Mouse (Mus musculus): ENCODE measurements at regions not wholly inside any gene's neighbourhood (a gene's known extent, or its start where the extent isn't known, plus 50 kb on each side); places are given as distances from the start of the nearest gene placed in this dataset.

DNA sequence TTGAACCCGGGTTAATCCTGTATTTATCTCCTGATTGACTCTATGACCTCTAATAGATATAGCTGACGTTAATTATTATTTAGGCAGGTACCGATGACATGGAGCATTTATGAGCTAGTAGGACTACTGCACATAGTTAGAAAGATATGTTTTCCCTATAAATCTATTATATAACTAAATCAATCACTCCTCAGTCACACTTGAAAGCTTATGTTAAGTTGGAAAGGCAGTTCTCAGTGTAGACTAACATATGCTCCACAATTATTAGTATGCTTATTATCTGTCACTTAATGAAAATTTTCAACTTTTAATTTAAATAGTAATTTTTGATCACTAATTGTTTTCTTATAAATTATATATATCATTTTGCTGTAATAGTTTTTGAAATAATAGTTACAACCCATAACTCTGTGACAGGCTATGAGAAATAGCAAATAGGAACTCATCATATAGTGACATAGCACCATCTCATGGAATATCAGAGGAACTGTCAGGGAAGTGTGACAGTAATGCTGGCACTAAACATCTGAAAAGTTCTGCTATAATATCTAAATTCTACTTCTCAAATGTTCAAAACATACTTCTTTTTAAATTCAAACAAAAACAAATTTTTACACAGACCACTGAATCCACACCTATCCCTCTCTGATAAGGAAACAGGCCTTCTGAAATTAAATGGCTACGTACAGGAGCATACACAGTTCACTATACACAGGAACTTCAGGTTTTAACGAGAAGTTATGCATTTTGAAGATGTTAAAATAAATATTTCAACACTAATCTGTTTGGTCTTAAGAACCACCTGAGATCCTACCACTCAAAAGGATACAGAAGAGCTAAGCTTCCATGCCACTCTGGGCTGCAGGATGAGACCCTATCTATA is 75.3 kb upstream of the Map2 start:
- DNase-seq, result peak; percentile 15

DNA sequence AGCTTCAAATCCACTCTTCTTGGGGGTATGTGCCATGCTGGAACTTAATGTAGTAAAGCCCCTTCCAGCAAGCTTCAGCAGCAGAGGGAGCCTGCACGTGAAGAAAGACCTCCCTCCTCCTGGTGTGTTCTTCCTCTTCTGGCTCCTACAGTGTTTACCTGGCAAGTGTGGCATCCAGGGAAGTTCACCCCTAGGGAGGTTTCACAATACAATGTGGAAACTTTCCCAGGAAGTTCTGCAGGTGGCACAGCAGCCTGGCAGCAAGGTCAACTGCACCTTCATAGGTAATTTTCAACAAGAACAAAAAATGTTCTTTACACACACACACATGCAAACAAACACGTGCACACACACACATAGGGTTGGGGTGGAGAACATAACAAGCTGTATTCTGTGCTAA is 73.7 kb upstream of the Map2 start:
- DNase-seq, result no peak

DNA sequence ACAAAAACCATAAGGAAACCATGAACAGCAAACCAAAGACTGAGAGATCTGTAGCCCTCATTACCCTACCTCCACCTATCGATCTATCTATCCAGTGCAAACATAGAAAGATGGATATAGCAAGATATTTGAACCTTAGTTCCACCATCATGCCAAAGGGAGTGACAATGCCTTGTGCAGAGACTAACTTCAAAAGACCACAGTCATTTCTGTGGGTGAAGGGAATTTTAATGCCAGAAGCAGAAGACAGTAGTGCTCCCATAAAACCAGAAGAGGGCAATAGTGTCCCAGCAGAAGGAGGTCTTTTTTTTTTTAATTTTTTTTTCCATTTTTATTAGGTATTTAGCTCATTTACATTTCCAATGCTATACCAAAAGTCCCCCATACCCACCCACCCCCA is 70.6 kb upstream of the Map2 start:
- peak; percentile 7 for DNase-seq

DNA sequence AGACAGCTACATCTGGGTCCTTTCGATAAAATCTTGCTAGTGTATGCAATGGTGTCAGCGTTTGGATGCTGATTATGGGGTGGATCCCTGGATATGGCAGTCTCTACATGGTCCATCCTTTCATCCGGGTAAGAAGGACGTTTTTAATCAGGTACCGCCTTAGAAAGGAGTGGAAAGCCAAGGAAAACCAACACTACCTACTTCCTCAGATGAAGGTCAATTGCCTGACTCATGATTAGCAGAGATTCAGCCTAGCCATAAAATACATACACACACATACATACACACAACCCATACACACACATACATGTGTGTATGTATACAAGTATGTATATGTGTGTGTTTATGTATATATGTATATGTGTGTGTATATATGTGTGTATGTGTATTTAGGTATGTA is 69.9 kb upstream of the Map2 start:
- DNase-seq, result no peak

DNA sequence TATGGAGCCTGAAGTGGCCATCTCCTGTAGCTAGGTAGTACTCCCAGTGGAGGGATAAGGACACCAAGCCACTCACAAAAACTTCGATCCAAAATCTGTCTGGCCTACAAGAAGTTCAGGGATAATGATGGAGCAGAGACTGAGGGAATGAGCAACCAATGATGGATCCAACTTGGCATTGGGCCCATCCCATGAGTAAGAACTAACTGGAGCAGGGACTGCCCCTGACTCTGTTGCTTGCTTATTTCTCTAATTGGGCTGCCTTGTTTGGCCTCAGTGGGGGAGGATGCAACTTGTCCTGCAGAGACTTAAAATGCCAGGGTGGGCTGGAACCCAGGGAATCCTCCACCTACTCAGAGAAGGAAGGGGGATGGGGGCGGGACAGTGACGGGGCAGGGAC is 67.0 kb upstream of the Map2 start:
- no peak for DNase-seq

DNA sequence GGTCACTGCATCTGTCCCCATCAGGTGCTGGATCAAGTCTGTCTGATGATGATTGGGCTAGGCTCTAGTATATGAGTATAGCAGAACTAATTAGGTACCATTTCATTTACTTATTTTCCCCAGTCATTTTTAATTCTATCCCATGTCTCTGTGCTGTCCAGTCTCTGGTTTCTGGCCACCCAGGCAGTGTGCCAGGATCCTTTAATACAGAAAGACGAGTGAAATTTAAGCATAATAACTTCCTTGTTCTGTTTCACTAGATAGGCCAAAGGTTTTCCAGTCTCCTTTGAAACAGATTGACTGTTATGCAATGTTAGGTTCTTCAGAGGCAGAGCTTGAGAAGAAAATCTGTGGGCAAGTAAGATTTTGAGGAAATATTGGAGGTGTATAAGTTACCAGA is 61.2 kb upstream of the Map2 start:
- DNase-seq, result no peak

DNA sequence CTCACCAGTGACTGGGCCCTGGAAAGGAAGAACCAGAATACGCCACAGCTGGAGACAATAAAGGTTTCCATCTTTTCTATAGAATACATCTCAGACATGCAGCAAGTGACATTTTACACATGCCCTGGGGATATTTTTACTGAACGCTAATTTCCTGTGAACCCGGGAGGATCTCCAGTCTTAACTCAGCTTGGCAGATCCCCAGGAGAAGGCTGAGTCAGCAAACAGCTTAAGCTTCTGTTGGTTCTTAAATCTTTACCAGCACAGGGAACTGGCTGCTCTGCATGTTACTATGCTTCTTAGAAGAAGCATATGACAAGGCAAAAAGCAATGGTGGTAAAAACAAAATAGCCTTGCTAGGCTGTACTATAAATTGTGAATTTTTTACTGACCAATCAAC is 59.7 kb upstream of the Map2 start:
- DNase-seq, result peak; percentile 56
